Mouse (Mus musculus) natural killer cell, adult 2 months (primary cell): ENCODE measurements around the gene Gga1.

Experiments used
- DNase-seq, 2 experiments: peaks; one replicate each; pipeline ENCODE4 v3.0.0; 2022; ENCODE audit warnings: low spot score in 2 of 2

The Gga1 gene

GRCm38 (mm10) chr15:78914091-78914822 is 37.3 kb downstream of the Gga1 start:
- no peak for DNase-seq

GRCm38 (mm10) chr15:78914823-78915659 is 38.1 kb downstream of the Gga1 start:
- DNase-seq, result no peak

GRCm38 (mm10) chr15:78915660-78916017 is 38.6 kb downstream of the Gga1 start:
- DNase-seq, result peak; percentile 70 to 76

GRCm38 (mm10) chr15:78916052-78916826 is 39.2 kb downstream of the Gga1 start:
- DNase-seq, result no peak

GRCm38 (mm10) chr15:78918126-78918525 is 41.1 kb downstream of the Gga1 start:
- DNase-seq, result no peak

GRCm38 (mm10) chr15:78919914-78920313 is 42.9 kb downstream of the Gga1 start:
- no peak for DNase-seq

- no peak for DNase-seq
Observed at GRCm38 (mm10) chr15:78922700-78923099, 45.7 kb downstream of the Gga1 start.

- DNase-seq, result peak; percentile 66 to 77
Observed at GRCm38 (mm10) chr15:78923585-78923984, 46.6 kb downstream of the Gga1 start.

- no peak for DNase-seq
Observed at GRCm38 (mm10) chr15:78925129-78925528, 48.1 kb downstream of the Gga1 start.

- DNase-seq, result peak; percentile 73 to 84
Observed at GRCm38 (mm10) chr15:78926021-78926919, 49.3 kb downstream of the Gga1 start, which contains the start of gene Lgals1. Gene Lgals1, plus strand, starts transcription at chr15:78926725.

GRCm38 (mm10) chr15:78927021-78927787 is 50.2 kb downstream of the Gga1 start:
- DNase-seq, result no peak

- peak; percentile 89 to 90 for DNase-seq
Observed at GRCm38 (mm10) chr15:78927788-78928457, 50.9 kb downstream of the Gga1 start.

GRCm38 (mm10) chr15:78928539-78928938 is 51.5 kb downstream of the Gga1 start:
- DNase-seq, result no peak

- DNase-seq, result no peak
Observed at GRCm38 (mm10) chr15:78930192-78930706, 53.3 kb downstream of the Gga1 start.

- no peak for DNase-seq
Observed at GRCm38 (mm10) chr15:78930801-78931426, 53.9 kb downstream of the Gga1 start.

- peak; percentile 76 to 79 for DNase-seq
Observed at GRCm38 (mm10) chr15:78931577-78931976, 54.6 kb downstream of the Gga1 start.

- DNase-seq, result peak; percentile 73 to 83
Observed at GRCm38 (mm10) chr15:78934784-78935320, 57.9 kb downstream of the Gga1 start, which contains the start of gene Nol12. Gene Nol12, plus strand, starts transcription at chr15:78934933.

- DNase-seq, result no peak
Observed at GRCm38 (mm10) chr15:78936403-78936802, 59.4 kb downstream of the Gga1 start.

GRCm38 (mm10) chr15:78937311-78937710 is 60.3 kb downstream of the Gga1 start:
- DNase-seq, result no peak
